Mouse (Mus musculus) heart, embryonic 10.5 days (tissue): ENCODE data around the gene Mdn1. TPM values are rescaled to one million over a fixed set of nuclear protein-coding genes. Genes with fewer than 3 reads are reported as not detected.

Source experiments
- DNase-seq: peaks from one replicate; pipeline ENCODE4 v3.0.0-alpha.2; 2017; ENCODE audit warnings: low spot score
- H3K27ac ChIP-seq: fragments of 300-500 bp; sonication (generic); 2 replicates; pipeline ENCODE4 v1.5.1; 2016; ENCODE audit warnings: mild to moderate bottlenecking
- H3K27me3 ChIP-seq: fragments of 300-500 bp; sonication (generic); 2 replicates; pipeline ENCODE4 v1.6.1; 2016; ENCODE audit warnings: mild to moderate bottlenecking; ENCODE audit not compliant: poor library complexity, insufficient read depth, severe bottlenecking
- H3K36me3 ChIP-seq: fragments of 300-500 bp; sonication (generic); 2 replicates; pipeline ENCODE4 v1.6.1; 2016; ENCODE audit warnings: mild to moderate bottlenecking, moderate library complexity
- H3K4me1 ChIP-seq: fragments of 300-500 bp; sonication (generic); 2 replicates; pipeline ENCODE4 v1.6.1; 2016; ENCODE audit warnings: mild to moderate bottlenecking
- H3K4me3 ChIP-seq: fragments of 300-500 bp; sonication (generic); 2 replicates; pipeline ENCODE4 v1.5.1; 2016; ENCODE audit warnings: mild to moderate bottlenecking, moderate library complexity
- H3K9me3 ChIP-seq: fragments of 300-500 bp; sonication (generic); 2 replicates; pipeline ENCODE4 v1.6.1; 2016; ENCODE audit warnings: mild to moderate bottlenecking, moderate library complexity
- WGBS: fragments of 180-500 bp; shearing (Covaris S2); methylation state at CpG from one replicate; pipeline ENCODE4 v1.1.7; 2016; 5-methylcytosine and 5-hydroxymethylcytosine counted together
- polyA plus RNA-seq: library from polyadenylated mRNA; unstranded; fragments of >200 nt; fragmentation: Nextera tagmentation; extraction: Ambion mirVana; gene quantifications from 2 replicates; pipeline ENCODE4 v1.2.1, GENCODE M21; 2016

The Mdn1 gene
- polyA plus RNA-seq, 1 experiment from 2014 or later: 16.7 TPM

DNA sequence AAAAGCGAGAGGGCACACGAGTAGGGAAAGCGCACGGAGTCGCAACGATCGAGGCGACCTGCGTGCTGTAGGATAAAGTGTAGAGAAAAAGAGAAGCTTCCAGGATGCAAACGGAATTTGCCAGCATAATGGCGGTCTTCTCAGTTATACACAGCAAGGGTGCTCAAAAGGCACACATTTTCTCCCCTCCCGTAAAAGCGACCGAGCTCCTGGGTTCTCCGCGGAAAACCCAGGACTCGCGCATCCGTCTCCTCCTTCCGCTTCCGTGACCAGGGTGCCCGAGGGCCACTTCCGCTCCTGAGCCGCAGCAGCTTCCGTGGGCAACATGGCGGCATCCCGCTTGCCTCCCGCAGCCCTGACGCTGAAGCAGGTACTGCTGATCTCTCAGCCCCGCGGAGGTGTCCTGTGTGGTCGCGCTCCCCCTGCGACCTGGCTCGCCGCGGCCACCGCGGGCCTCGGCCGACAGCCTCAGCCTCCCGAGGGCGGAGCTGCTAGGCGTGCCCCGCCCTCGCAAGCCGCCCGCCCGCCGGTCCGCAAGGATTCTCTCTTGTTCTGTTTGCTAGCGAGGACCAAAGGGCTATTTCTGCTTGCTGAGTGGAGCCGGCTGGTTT is 143.2 kb downstream of the Mdn1 start, which contains the start of gene Lyrm2:
TSS of gene Lyrm2 (plus strand) at position 288 of the 611 bp plus-strand sequence.
- WGBS: under 1% methylated on average over 53 of the region's 53 CpGs
- no peaks in the 10 kb centered on the region for H3K9me3 ChIP-seq
- H3K4me1 ChIP-seq: peaks cover 8% of the 10 kb centered on the region; the same call in 1 of the 2 replicates
- peak; percentile 89 for DNase-seq
- H3K36me3 ChIP-seq: peaks cover 11% of the 10 kb centered on the region; the same call in 1 of the 2 replicates
- peak within 1 kb of the TSS; percentile 96 for H3K27ac ChIP-seq
- H3K4me3 ChIP-seq: peak within 1 kb of the TSS; percentile 75
- H3K27me3 ChIP-seq: no peaks in the 10 kb centered on the region

DNA sequence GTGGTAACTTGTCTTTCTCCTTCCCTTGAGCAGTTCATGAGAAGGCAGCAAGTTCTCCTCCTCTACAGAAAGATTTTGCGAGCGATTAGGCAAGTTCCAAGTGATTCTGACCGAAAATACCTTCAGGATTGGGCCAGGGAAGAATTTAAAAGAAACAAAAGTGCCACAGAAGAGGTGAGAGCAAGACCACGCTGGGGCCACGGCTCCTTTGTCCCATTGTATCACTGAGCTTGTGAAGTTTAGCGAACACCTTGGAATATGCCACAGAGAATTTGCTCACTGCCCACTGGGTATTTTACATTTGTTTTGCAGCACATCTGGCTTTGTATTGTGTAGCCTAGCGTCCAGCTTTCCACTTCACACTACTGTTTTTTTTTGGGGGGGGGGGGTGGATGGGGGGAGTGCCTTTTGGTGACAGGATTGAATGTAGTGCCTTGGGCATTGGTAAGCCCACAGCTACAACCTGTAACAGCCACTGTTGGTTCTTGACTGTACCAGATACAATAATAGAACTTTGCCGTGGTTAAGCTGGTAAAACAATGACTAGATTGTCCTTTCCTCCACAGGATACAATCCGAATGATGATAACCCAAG is 143.8 kb downstream of the Mdn1 start:
- H3K27me3 ChIP-seq: no peaks in the 10 kb centered on the region
- H3K36me3 ChIP-seq: peaks cover 11% of the 10 kb centered on the region; the same call in 1 of the 2 replicates
- H3K27ac ChIP-seq: peak overlapping the region; percentile 96
- H3K9me3 ChIP-seq: no peaks in the 10 kb centered on the region
- H3K4me3 ChIP-seq: peak overlapping the region; percentile 75
- WGBS: 19% methylated on average over 9 of the region's 9 CpGs
- DNase-seq: no peak
- H3K4me1 ChIP-seq: peaks cover 8% of the 10 kb centered on the region; the same call in 1 of the 2 replicates

DNA sequence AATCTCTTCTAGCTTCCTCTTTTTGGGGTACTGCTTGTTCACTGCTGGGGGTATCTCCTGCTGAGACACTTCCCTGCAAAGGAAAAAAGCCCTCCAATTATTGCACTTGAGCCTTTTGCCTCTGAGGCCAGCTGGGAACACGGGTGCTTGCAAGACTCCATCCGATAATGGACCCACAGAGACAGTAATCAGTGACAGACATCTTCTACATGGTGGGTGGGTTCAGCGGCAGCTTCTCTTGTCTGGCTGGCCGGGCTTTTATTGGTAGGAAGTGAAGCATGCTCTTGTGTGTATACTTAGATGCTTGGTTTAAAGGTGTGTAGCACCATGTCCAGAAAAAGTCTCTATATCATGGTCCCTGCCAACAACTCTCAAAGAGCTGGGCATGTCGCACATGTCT is 160.6 kb downstream of the Mdn1 start:
- peaks cover 20% of the 10 kb centered on the region for H3K36me3 ChIP-seq
- no peak overlapping the region for H3K27ac ChIP-seq
- no peaks in the 10 kb centered on the region for H3K27me3 ChIP-seq
- no peak overlapping the region for H3K4me3 ChIP-seq
- no peaks in the 10 kb centered on the region for H3K4me1 ChIP-seq
- no peak for DNase-seq
- no peaks in the 10 kb centered on the region for H3K9me3 ChIP-seq
- WGBS: 79% methylated on average over 5 of the region's 5 CpGs

DNA sequence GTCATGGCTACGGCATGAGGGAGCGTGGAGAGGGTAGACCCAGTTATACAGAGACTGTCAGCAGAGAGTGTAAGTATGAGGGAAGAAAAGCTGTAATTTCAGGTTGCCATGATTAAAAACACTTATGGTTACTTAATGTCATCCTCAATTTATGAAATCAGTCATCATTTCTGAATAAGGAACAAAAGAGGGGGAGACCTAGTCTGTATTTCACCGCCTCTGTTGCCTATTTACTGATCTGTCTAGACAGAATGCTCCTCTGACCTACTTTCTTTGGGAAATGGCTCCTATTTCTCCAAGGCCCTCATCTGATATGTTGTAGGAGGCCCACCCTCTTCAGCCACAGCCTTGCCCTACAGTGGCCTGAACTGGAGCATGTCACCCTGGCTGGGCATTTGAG is 163.8 kb downstream of the Mdn1 start:
- 91% methylated on average over 3 of the region's 3 CpGs for WGBS
- no peak for DNase-seq
- H3K4me1 ChIP-seq: no peaks in the 10 kb centered on the region
- no peaks in the 10 kb centered on the region for H3K9me3 ChIP-seq
- no peak overlapping the region for H3K4me3 ChIP-seq
- no peak overlapping the region for H3K27ac ChIP-seq
- H3K27me3 ChIP-seq: no peaks in the 10 kb centered on the region
- H3K36me3 ChIP-seq: peaks cover 15% of the 10 kb centered on the region; the same call in 1 of the 2 replicates

DNA sequence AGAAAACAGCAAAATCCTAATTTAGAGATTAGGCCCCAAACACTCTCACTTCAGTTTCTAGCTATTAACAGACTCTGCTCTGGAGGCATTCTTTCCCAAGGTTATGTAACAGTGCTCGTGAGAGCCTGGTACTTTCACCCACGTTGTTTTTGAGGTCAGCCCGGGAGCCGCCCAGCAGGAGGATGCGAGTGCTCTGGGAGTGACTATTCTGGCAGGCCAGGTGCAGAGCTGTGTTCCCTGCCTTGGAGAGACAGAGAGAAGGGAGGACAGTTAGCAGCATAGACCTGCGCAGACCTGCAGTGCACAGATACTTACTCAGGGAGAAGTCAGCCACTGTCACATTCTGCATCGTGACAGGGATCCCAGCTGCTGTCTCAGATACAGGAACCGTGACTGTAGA is 167.3 kb downstream of the Mdn1 start:
- WGBS: 67% methylated on average over 8 of the region's 8 CpGs
- no peak for DNase-seq
- Histone ChIP-seq H3K9me3 (no peaks in the 10 kb centered on the region), H3K4me3 (no peak overlapping the region), H3K27me3 (no peaks in the 10 kb centered on the region), H3K27ac (no peak overlapping the region), H3K36me3 (0 out of 2 replicates have a peak, but pooled peaks cover 9% of the 10 kb centered on the region), H3K4me1 (peaks cover 22% of the 10 kb centered on the region)

Other genes with a start within 250 kb of the Mdn1 start
- 0.09 TPM in 1 of 2 replicates, not detected in the other for gene Gja10, start 54.4 kb upstream of the Mdn1 start, polyA plus RNA-seq
- gene Casp8ap2, start 41.7 kb upstream of the Mdn1 start, polyA plus RNA-seq: 39.5 and 48.7 TPM in 2 replicates
- gene Lyrm2, start 143.1 kb downstream of the Mdn1 start, polyA plus RNA-seq: 109 and 118 TPM in 2 replicates